Mouse (Mus musculus): ENCODE data around the gene Hivep3. TPM values are rescaled to one million over a fixed set of nuclear protein-coding genes. Genes with fewer than 3 reads are reported as not detected.

Gene Hivep3
- polyA plus RNA-seq, 1 experiment from 2014 or later, result 5.7 TPM

GRCm38 (mm10) chr4:120127333-120127732 is 393.7 kb downstream of the Hivep3 start:
- Histone ChIP-seq H3K4me2 (ENCODE audit: low read depth) (no peak overlapping the region), H3K4me3 (ENCODE audit: low read depth, low read length) (no peak overlapping the region), H3K27me3 (ENCODE audit: control insufficient read depth, insufficient read depth, low read length) (no peaks in the 10 kb centered on the region), H3K27ac (ENCODE audit: low read depth, low read length) (no peak overlapping the region), H3K4me1 (ENCODE audit: control insufficient read depth, insufficient read depth, low read length) (no peaks in the 10 kb centered on the region), H3K36me3 (ENCODE audit: control insufficient read depth, insufficient read depth, low read length) (no peaks in the 10 kb centered on the region), H3K9ac (ENCODE audit: low read length) (no peak overlapping the region), H3K9me3 (ENCODE audit: control insufficient read depth, low read length) (no peaks in the 10 kb centered on the region)
- no peak for ATAC-seq (ENCODE audit: insufficient read depth, low FRiP score, low TSS enrichment)
- no peak for DNase-seq (ENCODE audit: low spot score)
- WGBS, result 83% methylated on average over 3 of the region's 3 CpGs

- Histone ChIP-seq H3K36me3 (ENCODE audit: control insufficient read depth, insufficient read depth, low read length) (no peaks in the 10 kb centered on the region), H3K4me2 (ENCODE audit: low read depth) (no peak overlapping the region), H3K9me3 (ENCODE audit: control insufficient read depth, low read length) (no peaks in the 10 kb centered on the region), H3K4me3 (ENCODE audit: low read depth, low read length) (no peak overlapping the region), H3K9ac (ENCODE audit: low read length) (no peak overlapping the region), H3K27me3 (ENCODE audit: control insufficient read depth, insufficient read depth, low read length) (no peaks in the 10 kb centered on the region), H3K4me1 (ENCODE audit: control insufficient read depth, insufficient read depth, low read length) (no peaks in the 10 kb centered on the region), H3K27ac (ENCODE audit: low read depth, low read length) (no peak overlapping the region)
- no peak for DNase-seq (ENCODE audit: low spot score)
- 82% methylated on average over 4 of the region's 4 CpGs for WGBS
- ATAC-seq (ENCODE audit: insufficient read depth, low FRiP score, low TSS enrichment), result no peak
Measured at GRCm38 (mm10) chr4:120128033-120128432, 394.4 kb downstream of the Hivep3 start.

GRCm38 (mm10) chr4:120129233-120129885 is 395.8 kb downstream of the Hivep3 start:
- Histone ChIP-seq H3K4me3 (ENCODE audit: low read depth, low read length) (no peak overlapping the region), H3K4me1 (ENCODE audit: control insufficient read depth, insufficient read depth, low read length) (0 out of 2 replicates have a peak, but pooled peaks cover 4% of the 10 kb centered on the region), H3K27ac (ENCODE audit: low read depth, low read length) (no peak overlapping the region), H3K9ac (ENCODE audit: low read length) (no peak overlapping the region), H3K9me3 (ENCODE audit: control insufficient read depth, low read length) (no peaks in the 10 kb centered on the region), H3K27me3 (ENCODE audit: control insufficient read depth, insufficient read depth, low read length) (no peaks in the 10 kb centered on the region), H3K36me3 (ENCODE audit: control insufficient read depth, insufficient read depth, low read length) (no peaks in the 10 kb centered on the region), H3K4me2 (ENCODE audit: low read depth) (no peak overlapping the region)
- ATAC-seq (ENCODE audit: insufficient read depth, low FRiP score, low TSS enrichment), result peak; percentile 20; the same call in 1 of the 2 replicates
- WGBS, result 54% methylated on average over 4 of the region's 4 CpGs
- peak; percentile 65 for DNase-seq (ENCODE audit: low spot score)

GRCm38 (mm10) chr4:120130926-120131325 is 397.3 kb downstream of the Hivep3 start:
- Histone ChIP-seq H3K9me3 (ENCODE audit: control insufficient read depth, low read length) (no peaks in the 10 kb centered on the region), H3K4me3 (ENCODE audit: low read depth, low read length) (no peak overlapping the region), H3K4me1 (ENCODE audit: control insufficient read depth, insufficient read depth, low read length) (0 out of 2 replicates have a peak, but pooled peaks cover 4% of the 10 kb centered on the region), H3K27me3 (ENCODE audit: control insufficient read depth, insufficient read depth, low read length) (no peaks in the 10 kb centered on the region), H3K9ac (ENCODE audit: low read length) (no peak overlapping the region; the same call in 1 of the 2 replicates), H3K27ac (ENCODE audit: low read depth, low read length) (no peak overlapping the region), H3K36me3 (ENCODE audit: control insufficient read depth, insufficient read depth, low read length) (no peaks in the 10 kb centered on the region), H3K4me2 (ENCODE audit: low read depth) (no peak overlapping the region)
- ATAC-seq (ENCODE audit: insufficient read depth, low FRiP score, low TSS enrichment) (no peak), DNase-seq (ENCODE audit: low spot score) (no peak)
- WGBS, result 49% methylated on average over 4 of the region's 4 CpGs

- no peaks in the 10 kb centered on the region for H3K36me3 ChIP-seq (ENCODE audit: control insufficient read depth, insufficient read depth, low read length)
- DNase-seq (ENCODE audit: low spot score) (no peak), ATAC-seq (ENCODE audit: insufficient read depth, low FRiP score, low TSS enrichment) (no peak)
- H3K4me2 ChIP-seq (ENCODE audit: low read depth), result no peak overlapping the region
- no peak overlapping the region for H3K27ac ChIP-seq (ENCODE audit: low read depth, low read length)
- H3K4me3 ChIP-seq (ENCODE audit: low read depth, low read length), result no peak overlapping the region
- H3K9ac ChIP-seq (ENCODE audit: low read length), result no peak overlapping the region
- H3K9me3 ChIP-seq (ENCODE audit: control insufficient read depth, low read length), result no peaks in the 10 kb centered on the region
- 78% methylated on average over 24 of the region's 24 CpGs for WGBS
- 0 out of 2 replicates have a peak, but pooled peaks cover 4% of the 10 kb centered on the region for H3K4me1 ChIP-seq (ENCODE audit: control insufficient read depth, insufficient read depth, low read length)
- no peaks in the 10 kb centered on the region for H3K27me3 ChIP-seq (ENCODE audit: control insufficient read depth, insufficient read depth, low read length)
Measured at GRCm38 (mm10) chr4:120131441-120132220, 398.0 kb downstream of the Hivep3 start.

- no peak overlapping the region for H3K4me3 ChIP-seq (ENCODE audit: low read depth, low read length)
- no peak overlapping the region for H3K9ac ChIP-seq (ENCODE audit: low read length)
- H3K4me1 ChIP-seq (ENCODE audit: control insufficient read depth, insufficient read depth, low read length), result 0 out of 2 replicates have a peak, but pooled peaks cover 4% of the 10 kb centered on the region
- no peak for ATAC-seq (ENCODE audit: insufficient read depth, low FRiP score, low TSS enrichment)
- no peaks in the 10 kb centered on the region for H3K9me3 ChIP-seq (ENCODE audit: control insufficient read depth, low read length)
- 73% methylated on average over 6 of the region's 6 CpGs for WGBS
- DNase-seq (ENCODE audit: low spot score), result no peak
- no peaks in the 10 kb centered on the region for H3K27me3 ChIP-seq (ENCODE audit: control insufficient read depth, insufficient read depth, low read length)
- no peak overlapping the region for H3K4me2 ChIP-seq (ENCODE audit: low read depth)
- H3K36me3 ChIP-seq (ENCODE audit: control insufficient read depth, insufficient read depth, low read length), result no peaks in the 10 kb centered on the region
- H3K27ac ChIP-seq (ENCODE audit: low read depth, low read length), result no peak overlapping the region
Measured at GRCm38 (mm10) chr4:120134223-120134622, 400.6 kb downstream of the Hivep3 start.

- DNase-seq (ENCODE audit: low spot score), result no peak
- Histone ChIP-seq H3K27me3 (ENCODE audit: control insufficient read depth, insufficient read depth, low read length) (no peaks in the 10 kb centered on the region), H3K4me1 (ENCODE audit: control insufficient read depth, insufficient read depth, low read length) (no peaks in the 10 kb centered on the region), H3K4me2 (ENCODE audit: low read depth) (no peak overlapping the region), H3K36me3 (ENCODE audit: control insufficient read depth, insufficient read depth, low read length) (no peaks in the 10 kb centered on the region), H3K4me3 (ENCODE audit: low read depth, low read length) (no peak overlapping the region), H3K9me3 (ENCODE audit: control insufficient read depth, low read length) (no peaks in the 10 kb centered on the region), H3K9ac (ENCODE audit: low read length) (no peak overlapping the region), H3K27ac (ENCODE audit: low read depth, low read length) (no peak overlapping the region)
- no peak for ATAC-seq (ENCODE audit: insufficient read depth, low FRiP score, low TSS enrichment)
- 76% methylated on average over 1 of the region's 1 CpGs for WGBS
Measured at GRCm38 (mm10) chr4:120141810-120142209, 408.2 kb downstream of the Hivep3 start.

GRCm38 (mm10) chr4:120142905-120143304 is 409.3 kb downstream of the Hivep3 start:
- Histone ChIP-seq H3K4me2 (ENCODE audit: low read depth) (no peak overlapping the region), H3K36me3 (ENCODE audit: control insufficient read depth, insufficient read depth, low read length) (no peaks in the 10 kb centered on the region), H3K27ac (ENCODE audit: low read depth, low read length) (no peak overlapping the region), H3K9me3 (ENCODE audit: control insufficient read depth, low read length) (no peaks in the 10 kb centered on the region), H3K27me3 (ENCODE audit: control insufficient read depth, insufficient read depth, low read length) (no peaks in the 10 kb centered on the region), H3K9ac (ENCODE audit: low read length) (no peak overlapping the region), H3K4me3 (ENCODE audit: low read depth, low read length) (no peak overlapping the region), H3K4me1 (ENCODE audit: control insufficient read depth, insufficient read depth, low read length) (no peaks in the 10 kb centered on the region)
- ATAC-seq (ENCODE audit: insufficient read depth, low FRiP score, low TSS enrichment) (no peak), DNase-seq (ENCODE audit: low spot score) (no peak)
- WGBS, result 79% methylated on average over 9 of the region's 9 CpGs

- H3K4me1 ChIP-seq (ENCODE audit: control insufficient read depth, insufficient read depth, low read length), result no peaks in the 10 kb centered on the region
- H3K4me2 ChIP-seq (ENCODE audit: low read depth), result no peak overlapping the region
- H3K27ac ChIP-seq (ENCODE audit: low read depth, low read length), result no peak overlapping the region
- H3K27me3 ChIP-seq (ENCODE audit: control insufficient read depth, insufficient read depth, low read length), result no peaks in the 10 kb centered on the region
- ATAC-seq (ENCODE audit: insufficient read depth, low FRiP score, low TSS enrichment) (no peak), DNase-seq (ENCODE audit: low spot score) (no peak)
- H3K36me3 ChIP-seq (ENCODE audit: control insufficient read depth, insufficient read depth, low read length), result no peaks in the 10 kb centered on the region
- 81% methylated on average over 5 of the region's 5 CpGs for WGBS
- no peak overlapping the region for H3K9ac ChIP-seq (ENCODE audit: low read length)
- H3K4me3 ChIP-seq (ENCODE audit: low read depth, low read length), result no peak overlapping the region
- no peaks in the 10 kb centered on the region for H3K9me3 ChIP-seq (ENCODE audit: control insufficient read depth, low read length)
Measured at GRCm38 (mm10) chr4:120144343-120144742, 410.8 kb downstream of the Hivep3 start.
